Mouse (Mus musculus) heart, adult 11 months (tissue): ENCODE data around the gene Ak9.
A peak's percentile ranks its signal among the peaks of the same experiment; 100 is the strongest.

Experiments used
- DNase-seq: peaks from one replicate; pipeline ENCODE4 v3.0.0; 2022

Ak9 gene

DNA sequence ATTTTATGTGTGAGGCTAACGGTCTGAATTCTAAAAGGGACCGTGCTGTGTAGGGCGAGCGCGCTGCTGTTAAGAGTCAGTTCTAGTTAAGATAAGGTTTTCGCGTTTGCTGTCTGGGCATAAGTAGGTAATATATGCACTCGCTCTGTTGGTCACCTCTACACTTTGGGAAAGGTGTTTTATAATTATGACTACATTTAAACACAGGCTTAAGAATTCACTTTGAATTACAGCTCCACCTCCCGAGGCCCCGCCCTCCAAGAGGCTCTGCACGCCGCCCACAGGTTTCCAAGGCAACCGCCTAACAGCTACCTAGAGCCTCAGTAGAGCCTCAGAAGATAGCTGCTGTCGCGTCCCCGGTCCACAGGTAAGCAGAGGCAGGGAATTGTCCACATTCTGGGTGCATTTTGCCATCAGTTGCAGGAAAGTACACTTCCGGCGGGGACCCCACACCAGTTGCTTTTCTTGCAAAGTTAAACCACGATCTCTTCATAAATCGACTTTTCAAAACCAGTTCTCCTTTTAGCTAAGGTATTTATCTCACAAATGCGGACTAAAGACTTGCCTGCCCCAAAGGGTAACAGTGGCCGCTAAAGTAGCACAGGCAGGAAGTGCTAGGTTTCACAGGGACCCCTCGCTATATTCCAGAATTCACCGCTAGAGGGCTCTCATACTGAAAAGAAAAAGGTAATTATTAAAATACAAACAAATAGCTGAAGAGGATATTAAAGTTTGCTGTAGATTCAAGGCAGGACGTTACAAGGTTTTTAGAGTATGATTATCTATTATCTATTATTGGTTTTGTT, at the start of gene Ak9:
Gene Ak9, plus strand, starts transcription at position 342 of the 806 bp plus-strand sequence.
- peak; percentile 98 for DNase-seq

DNA sequence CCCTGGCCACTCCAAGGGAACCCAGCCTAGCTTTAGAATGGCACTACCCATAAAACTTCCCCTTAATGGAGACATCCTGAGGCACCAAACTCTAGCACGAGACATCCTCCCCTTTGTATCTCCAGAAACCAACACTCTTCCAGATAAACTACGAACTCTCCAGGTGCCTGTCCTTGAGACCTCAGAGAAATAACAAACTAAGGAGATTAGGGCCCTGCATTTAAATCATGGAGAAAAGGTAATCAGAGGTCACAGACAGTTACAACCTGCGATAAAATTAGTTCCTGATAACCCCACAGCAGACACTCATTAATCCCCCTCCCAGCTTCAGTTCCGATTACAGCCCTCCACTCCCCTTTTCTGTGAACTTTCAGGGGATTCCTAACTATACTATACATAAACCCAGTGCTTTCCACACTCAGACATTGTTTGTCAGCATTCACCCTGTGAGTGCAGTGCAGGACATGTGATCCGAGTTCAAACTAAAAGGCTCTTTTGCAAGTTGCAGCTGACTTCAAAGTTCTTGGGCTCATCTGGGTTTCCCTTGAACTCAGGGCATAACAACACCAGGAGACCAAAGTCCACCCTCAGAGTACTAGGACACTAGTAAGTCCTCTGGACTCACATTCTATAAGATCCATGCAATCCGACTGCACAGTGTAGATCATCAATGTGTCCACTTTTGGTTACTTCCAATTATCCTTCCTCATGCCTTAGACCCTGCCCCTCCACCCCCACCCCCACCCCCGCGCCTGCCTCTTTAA, 43.4 kb upstream of the Ak9 start:
- peak; percentile 70 for DNase-seq

DNA sequence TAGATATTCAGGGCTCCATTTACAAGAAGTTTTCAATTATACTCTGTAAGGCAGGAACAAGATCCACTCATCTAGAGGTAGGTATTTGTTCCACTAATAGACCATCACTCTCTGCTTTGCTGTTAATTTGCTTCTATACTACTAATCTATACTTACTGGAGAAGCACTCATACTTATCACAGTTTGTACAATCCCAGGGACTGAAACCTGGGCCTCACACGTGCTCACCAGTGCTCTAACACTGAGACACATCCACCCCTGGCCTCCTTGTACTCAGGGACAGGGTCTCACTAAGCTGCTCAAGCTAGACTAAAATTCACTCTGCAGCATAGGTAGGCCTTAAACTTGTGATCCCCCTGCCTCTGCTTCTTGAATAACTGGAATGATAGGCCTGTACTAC, 42.6 kb upstream of the Ak9 start:
- peak; percentile 21 for DNase-seq

DNA sequence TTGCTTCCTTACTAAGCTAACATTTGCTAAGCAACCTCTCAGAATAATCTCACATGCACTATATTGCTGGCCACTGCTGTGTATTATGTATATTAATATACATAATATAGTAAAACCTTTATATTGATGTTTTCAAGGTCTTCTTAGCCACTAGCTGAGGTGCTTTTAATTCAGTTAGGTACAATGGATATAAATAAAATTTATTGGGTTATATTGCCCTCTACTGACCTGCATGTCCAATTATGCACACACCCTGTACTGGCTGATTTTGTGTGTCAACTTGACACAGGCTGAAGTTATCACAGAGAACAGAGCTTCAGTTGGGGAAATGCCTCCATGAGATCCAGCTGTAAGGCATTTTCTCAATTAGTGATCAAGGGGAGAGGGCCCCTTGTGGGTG, 41.9 kb upstream of the Ak9 start:
- DNase-seq: no peak

DNA sequence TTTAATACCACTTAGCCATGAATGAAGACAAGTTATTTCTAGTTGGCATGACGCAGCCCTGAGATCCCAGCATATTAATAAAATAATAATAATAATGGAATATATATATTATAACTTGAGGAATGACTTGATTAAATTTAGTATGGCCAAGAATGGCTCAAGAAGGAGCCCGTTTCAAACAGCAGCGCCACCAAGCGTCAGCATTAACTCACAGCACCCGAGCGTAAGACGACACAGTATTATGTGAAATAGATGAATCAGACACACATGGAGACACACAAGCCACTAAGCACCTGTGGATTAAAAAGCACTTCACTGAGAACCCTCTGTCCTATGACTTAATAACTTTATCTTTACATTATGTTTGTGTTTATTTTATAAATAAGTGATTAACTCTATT, 31.9 kb upstream of the Ak9 start:
- DNase-seq: no peak

DNA sequence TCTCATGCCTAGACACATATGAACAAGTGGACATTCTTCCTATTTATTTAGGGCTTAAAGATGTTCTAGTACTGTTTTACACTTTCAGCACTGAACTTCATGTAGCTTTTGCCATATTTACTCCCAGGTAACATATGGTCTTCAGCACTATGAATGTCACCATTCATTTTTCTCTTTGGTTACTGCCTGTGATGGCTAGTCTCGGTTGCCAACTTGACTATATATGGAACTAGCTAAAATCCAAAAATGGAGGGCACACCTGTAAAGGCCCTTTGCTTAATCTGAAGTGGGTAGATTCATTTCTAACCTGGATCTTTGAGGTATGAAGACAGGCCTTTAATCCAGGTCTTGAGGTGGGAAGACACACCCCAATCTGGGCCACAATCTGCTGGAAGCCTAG, 28.9 kb upstream of the Ak9 start:
- no peak for DNase-seq

DNA sequence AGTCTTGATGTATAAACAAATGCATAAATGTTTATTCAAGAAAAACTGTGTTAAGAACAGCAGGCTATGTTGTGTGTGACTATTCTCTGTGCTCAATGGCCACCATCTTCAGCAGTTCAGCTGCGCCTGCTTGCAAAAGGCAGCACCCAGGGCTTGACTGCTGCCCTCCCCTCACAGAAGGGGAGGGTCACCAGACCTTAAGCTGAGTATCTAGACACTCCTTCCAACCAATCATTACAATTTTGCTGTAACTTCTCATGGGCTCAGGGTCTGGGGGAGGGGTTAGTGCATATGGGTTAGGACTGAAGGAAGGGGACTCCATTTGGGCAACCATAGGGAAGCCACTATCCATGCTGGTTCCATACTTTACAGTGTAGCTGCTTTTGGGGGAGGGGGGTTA, 25.0 kb upstream of the Ak9 start:
- peak; percentile 22 for DNase-seq

DNA sequence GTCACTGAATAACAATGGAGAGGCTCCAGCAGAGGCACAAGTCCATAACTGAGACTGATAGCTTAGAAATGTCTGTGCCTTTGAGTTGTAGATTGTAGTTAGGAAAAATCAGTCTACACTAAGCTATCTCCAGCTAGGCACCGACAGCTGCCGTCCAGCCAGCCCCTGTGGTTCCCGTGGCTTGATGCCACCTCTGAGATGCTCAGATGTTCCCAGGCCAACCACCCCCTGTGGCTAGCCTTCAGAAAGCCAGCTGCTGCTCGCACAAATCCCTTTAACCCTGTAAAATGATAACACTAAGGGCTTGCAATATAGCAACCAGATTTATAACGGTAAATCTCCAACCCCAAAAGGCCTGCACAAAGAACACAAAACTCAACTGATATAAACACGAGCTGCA, 23.6 kb upstream of the Ak9 start:
- peak; percentile 74 for DNase-seq

DNA sequence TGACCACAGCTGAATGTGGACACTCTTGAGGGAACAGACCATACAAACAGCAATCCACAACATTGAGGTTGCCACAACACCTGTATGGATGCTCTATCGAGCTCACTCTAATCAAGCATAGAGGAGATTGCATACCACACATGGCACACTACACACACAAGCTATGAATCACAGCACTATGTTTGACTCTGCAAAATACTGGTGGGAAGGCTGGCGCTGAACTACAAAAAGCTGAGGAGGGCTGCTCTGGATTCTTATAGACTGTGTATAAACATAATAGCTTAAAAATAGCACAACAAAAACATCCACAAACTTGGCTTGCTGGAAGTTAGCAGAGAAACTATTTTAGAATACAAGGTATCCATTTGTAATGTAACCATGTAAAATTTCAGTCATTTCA, 23.0 kb upstream of the Ak9 start:
- peak; percentile 22 for DNase-seq

DNA sequence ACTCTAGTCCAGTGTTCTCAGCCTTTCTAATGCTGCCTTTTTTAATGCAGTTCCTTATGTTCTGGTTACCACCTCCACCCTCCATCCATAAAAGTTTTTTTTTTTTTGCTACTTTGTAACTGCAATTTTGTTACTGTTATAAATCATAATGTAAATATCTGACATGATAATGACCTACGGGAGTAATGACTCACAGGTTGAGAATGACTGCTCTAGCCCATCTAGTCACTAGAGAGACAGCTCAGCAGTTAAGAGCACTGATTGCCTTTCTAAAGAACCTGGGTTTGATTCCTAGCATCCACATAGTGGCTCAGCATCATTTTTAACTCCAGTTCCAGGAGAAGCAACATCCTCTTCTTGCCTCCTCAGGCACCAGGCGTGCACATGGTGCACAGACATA, 21.7 kb upstream of the Ak9 start:
- DNase-seq: peak; percentile 29

DNA sequence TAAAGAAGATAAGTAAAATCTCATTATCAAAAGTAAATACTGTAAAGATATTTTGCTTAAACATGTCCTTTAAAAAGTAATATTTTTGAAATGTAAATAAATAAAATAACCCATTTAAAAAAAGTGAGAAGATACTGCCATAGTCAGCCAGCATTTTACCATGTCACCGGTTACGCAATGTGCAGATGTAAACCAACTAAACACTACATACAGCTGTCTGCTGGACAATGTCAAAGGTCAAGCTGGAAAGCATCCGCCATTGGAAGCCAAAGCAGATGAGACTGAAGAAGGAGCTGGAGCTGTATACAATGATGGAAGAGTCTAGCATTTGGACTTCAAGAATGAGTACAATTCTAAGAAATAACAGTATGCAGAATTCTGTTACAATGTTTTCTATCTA, 16.2 kb upstream of the Ak9 start:
- DNase-seq: peak; percentile 27

DNA sequence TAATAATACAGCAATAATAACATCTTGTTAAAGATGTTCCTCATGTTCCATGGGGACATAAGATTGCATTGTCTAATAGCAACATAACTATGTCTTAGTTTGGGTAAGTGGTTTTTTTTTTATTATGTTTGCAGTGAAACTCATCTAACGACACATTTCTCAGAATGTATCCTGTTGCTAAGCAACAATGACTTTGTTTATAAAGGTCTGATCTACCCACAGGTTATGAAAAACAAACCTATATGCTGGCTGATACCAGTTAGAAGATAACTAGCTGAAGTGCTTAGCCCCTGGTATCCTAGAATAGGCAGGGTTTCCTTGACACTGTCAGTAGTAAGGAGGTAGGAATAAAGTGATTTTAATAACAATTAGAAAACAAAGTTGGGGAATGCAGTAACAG, 15.7 kb upstream of the Ak9 start:
- no peak for DNase-seq

DNA sequence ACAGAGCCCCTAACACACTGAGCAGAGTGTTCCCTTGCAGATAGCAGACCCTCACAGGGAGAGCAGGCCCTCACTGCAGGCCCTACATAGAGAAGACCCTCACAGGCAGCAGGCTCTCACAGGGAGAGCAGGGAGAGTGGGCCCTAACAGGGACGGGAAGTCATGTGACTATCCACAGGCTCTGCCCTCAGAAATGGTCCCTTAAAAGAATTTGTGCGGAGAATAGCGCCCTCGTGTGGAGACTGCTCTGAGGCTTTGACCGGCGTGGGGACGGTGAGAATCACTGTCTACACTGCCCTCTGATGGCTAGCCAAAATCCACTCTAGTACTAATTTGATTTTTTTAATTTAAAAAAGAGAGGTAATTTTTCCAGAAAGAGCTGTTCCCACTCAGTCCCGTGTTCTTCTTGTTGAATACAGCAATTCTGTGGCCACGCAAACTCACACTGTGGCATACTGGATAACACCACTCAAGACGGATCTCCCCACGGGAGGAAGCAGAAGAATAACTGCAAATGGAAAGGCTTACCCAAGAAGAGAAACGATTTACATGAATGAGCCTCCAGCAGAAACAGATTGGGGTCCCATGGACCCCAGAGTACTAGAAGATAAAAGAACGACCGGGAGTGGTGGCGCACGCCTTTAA, 14.9 kb upstream of the Ak9 start:
- peak; percentile 96 for DNase-seq

DNA sequence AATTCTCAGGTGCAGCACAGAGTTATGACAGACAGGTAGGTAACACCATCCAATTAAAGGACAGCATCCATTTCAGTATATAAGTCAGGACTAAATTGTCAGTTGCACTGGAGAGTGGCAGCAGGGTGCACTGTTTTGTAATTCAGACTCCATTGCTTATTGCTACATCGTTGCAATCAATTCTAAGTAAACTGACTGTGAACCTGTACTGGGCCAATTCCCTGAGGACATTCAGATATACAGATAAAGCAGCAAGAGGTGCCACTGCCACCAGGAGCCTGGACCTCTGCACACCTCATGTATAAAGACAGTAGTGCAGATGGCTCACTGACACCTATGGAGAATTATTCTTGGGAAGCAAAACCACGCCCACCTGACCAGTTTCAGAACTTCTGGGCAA, 12.8 kb upstream of the Ak9 start:
- peak; percentile 29 for DNase-seq

DNA sequence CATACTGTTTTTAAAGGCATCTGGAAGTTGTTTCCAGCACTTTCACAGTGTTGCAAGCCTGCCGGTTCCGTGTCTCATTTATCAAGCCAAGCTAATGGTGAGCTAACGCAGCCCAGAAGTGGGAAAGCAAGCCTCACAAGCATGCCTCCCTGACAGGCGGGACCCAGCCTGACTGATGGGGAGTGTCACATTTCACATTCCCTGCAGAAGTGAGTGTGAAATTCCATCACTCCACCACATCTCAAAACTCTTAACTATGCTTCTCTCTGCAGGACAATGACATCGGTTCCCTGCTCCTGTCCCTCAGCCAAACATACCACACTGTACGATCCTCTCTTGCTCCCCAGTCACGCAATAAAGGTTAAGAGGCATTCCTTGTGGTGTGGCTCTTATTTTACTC, 10.8 kb upstream of the Ak9 start:
- peak; percentile 94 for DNase-seq

DNA sequence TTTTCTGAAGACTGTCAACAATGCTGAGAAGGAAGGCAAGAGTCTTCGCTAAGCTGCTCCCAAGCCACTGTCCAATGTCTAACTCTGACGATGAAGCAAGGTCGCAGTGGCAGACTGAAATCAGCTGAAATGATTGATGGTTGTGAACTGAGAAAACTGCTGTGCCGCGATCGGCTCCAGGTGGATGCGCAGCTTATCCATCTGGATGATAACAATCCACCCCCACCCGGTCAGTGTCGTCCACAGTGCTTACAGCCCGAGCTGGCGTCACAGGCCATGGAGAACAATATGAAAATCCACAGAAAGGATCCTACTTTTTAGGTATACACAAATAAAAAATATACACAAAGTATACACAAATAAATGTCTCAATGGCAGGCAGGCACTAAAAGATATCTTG, 9.0 kb upstream of the Ak9 start:
- no peak for DNase-seq

DNA sequence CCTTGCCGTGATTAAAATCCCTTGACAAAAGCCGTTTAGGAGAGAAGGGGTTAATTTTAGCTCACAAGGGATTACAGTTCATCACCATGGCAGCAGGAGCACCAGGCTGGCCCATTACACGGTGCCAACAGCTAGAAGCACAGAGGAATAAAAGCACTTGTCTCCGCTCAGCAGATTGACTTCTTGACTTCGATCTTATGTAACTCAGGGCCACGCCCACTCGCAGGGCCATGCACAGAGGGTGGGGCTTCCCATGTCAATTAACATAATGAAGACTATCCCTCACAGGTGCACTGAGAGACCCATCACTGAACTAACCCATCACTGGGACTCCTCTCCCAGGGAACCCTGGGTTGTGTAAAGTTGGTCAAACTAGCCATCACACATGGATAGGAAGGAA, 8.6 kb upstream of the Ak9 start:
- peak; percentile 91 for DNase-seq

DNA sequence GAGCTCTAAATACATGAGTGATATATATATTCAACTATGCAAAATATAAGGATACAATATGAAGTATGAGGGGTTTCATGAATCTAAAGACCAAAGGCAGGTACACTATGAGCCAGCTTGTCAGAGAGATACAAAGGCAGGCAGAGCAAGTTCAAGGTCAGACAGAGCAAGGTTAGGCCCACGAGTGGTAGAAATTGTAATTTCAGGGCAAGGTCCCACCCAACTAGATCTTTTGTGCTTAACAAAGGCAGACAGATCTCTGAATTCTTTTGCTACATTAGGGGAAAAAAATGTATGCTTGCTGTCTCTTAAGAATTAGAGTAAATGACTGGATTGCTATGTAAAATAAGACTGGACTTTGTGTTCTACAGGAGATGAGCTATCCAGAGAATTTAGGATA, 3.6 kb upstream of the Ak9 start:
- DNase-seq: no peak

DNA sequence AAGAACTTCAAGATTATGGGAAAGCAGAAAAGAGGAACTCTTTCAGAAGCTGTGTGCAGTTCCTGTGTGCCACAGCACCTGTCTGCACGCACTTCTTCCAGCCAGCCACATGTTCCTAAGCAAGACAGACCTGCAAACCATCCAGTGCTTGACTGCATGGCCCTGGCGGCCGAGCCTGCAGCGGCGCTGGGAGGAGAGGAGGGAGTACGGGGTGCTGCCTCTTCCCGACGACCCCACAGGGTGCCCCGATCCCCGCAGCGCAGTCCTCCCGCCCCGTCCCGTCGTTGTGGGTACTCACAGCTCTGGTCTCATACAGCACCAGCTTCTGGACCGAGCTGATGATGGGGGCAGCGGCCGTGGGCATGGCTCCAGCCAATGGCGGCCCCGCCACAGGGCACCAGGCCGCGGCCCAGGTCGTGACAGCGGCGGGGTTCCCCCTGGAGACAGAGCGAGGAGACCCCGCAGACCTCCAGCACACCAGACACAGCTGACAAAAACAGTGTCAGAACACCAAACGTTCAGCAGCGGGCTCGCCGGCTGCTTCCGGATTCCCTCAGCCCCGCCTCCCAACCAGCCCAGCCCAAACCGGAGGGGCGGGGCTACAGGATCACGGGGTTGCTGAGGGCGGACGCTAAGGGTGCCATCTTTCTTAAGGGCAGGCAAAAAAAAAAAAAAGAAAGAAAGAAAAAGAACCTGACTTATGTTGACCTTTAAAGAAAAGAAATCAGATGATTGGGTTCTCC, 920 bp upstream of the Ak9 start, which contains the start of gene Fig4:
Gene Fig4, minus strand, starts transcription at position 572 of the 743 bp plus-strand sequence.
- peak; percentile 98 for DNase-seq

DNA sequence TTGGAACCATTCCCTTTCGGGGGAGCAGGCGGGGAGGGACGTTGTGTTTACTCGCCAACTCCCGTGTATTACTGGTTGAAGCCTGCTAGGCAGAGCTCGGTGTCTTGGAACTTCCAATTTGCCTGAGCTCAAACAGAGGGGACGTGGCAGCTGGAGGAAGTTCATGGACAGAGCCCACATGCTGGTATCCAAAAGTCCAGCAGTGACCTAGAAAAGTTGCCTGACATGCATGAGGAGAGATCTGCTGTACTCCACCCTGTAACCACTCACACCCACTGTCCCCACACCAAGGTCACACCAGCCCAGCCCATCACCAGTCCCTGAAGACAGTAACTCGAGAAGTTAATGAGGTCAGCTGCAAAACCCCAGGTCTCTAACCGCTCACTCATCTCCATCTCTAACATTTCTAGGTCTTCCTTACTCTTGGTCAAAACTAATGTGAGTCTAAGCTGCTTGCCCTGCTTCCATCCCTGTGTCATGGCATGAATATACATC, 1.2 kb downstream of the Ak9 start:
- DNase-seq: peak; percentile 91

DNA sequence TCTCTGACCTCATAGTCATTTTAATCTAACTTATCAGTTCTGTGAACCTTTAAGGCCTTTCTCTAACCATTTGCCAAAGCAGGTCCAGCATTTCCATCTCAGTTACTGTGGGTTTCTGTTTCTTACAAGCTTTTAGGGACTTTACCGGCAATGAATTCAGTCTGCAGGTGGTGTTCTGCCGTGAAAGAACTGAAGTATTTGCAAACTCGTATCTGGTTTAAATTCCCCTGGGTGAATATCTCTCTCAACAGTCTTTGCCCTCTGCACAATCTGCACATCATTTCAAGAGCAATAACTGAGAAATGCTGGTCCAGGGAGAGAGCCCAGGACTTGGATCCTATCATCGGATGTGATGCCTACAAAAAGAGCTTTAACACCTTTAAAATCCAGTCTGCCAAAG, 4.4 kb downstream of the Ak9 start:
- DNase-seq: no peak

DNA sequence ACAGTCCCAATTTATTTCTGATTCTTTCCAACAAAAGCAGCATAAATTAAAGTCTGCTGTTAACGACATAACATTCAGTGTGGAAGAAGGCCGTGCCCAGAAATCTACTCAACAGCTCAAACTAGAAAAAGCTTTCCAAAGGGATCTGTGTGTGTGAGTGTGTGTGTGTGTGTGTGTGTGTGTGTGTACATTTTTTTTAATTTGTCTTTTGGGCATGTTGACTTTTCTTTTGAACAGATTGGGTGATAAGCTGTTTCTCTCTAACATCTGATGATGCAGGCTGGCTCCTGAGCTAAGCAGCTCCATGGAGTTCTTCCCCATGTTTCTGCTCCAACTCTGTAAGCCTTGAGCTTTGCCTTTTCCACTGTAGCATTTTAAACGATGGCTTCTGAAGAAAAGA, 12.1 kb downstream of the Ak9 start:
- DNase-seq: peak; percentile 29

DNA sequence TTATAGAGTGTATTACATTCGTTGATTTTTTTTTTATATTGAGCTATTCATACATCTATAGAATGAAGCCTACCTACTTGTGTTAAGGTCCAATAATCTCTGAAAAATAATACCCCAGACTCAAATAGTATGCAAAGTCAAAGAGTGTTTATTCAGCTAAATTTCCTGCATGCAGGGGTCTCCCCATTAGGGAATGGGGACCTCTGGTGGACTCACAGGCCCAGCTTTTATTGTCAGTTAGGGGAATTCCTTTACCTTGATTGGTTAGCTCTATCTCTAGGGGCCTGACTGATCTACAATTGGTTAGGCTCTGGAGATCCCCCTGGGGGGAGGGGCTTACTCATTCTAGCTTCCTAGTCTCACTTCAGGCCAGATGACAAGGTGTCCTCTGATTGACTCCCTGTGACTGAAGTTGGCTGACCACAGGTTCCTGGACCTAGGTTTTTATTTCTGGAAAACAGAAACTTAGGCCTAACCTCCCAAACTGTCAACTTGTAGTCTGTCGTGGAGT, 28.8 kb downstream of the Ak9 start:
- DNase-seq: peak; percentile 61
